Mouse (Mus musculus) monocyte, adult 2 months (primary cell): ENCODE data around the gene Nop10.
"Not testable (repeated sequence)": the region's sequence is repeated elsewhere in the genome, so short reads cannot be mapped to it uniquely, and the experiment has no call there.

Experiments
- DNase-seq, 2 experiments: peaks; one replicate each; pipeline ENCODE4 v3.0.0; 2022; ENCODE audit warnings: low spot score in 2 of 2, low read depth in 1 of 2

Gene Nop10

DNA sequence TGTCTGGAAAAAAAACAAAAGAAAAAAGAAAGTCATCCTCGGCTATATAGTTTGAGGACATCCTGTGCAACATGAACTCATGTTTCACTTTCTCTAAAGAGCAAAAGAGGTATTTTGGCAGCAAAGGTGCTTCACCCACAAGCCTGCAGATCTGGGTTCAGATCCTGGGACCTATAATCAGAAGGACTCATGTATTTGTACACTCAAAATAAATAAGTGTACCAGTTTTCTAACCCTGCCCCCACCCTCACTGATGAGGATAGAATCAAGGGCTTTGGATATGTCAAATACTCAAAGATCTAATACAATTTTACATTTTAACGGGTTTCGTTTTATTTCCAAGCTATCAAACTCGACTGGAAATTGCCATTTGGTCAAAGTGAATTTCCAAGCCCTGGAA lies 2.6 kb downstream of the Nop10 start:
- DNase-seq = no peak

DNA sequence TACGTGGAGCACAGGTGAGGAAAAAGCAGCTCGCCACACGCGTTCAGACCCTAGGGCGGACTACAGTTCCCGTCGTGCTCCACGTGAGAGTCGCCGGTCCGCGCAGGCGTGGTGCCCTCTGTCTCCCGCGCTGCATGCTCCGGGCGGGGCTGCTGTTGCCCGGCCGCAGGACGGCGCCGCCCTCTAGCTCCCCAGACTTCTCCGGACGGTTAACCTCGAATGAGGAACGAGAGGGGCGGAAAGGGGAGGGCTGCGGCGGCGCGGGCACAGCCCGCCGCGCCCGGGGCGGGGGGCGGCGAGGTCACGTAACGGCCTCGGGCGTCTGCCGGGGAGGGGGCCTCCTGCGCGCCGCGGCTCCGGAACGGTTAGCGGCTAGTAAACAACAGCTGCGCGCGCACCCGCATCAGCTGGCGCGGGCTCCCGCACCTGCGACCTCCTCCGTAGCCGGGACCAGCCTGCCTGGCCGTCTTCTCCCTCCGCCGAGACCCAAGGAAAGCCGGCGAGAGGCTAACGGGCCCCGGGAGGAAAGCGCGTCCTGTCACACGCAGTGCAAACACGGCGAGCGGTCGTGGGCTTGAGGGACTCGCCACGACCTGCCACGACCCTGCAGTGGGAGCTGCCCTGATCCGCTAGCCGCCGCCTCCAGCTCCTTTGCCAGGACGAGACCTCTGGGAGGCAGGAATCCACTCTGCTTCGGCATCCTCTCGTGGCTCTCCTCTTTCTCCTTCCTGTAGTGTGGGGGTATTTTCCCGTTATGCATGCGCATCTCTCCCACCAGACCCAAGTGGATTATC lies 3.9 kb downstream of the Nop10 start, which contains the start of gene Slc12a6:
Gene Slc12a6, plus strand, starts transcription at position 378 of the 794 bp plus-strand sequence.
- peak; percentile 76 to 87 for DNase-seq

DNA sequence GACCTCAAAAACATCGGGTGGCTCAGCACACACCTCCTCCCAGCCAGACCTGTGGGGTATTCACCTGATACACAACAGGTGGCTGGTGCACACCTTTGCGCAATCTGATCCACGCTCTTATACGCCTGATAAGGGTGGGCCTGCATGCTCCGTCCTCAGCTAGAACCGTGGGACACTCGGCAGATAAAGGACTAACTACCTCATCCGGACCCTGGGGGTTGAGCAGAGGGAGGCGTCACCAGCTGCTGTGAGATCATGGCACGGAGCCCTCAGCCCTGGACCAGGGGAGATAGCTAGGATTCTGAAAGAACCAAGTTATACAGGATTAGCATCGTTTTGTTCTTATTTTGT lies 4.5 kb downstream of the Nop10 start, which contains the start of gene Gm21985:
Gene Gm21985, plus strand, starts transcription at position 73 of the 351 bp plus-strand sequence.
- peak in 1 of 2 experiments; percentile 45 for DNase-seq

DNA sequence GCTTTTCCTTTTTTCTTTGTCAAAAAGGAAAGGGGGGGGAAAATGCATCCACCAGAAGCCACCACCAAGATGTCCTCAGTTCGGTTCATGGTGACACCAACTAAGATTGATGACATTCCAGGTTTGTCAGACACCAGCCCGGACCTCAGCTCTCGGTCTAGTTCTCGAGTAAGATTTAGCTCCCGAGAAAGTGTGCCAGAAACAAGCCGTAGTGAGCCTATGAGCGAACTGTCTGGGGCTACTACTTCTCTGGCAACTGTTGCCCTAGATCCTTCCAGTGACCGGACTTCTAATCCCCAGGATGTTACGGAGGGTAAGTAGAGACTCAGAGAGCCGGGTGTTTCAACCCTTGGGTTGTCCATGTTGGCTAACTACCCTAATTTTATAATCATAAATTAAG lies 5.1 kb downstream of the Nop10 start:
- no peak for DNase-seq

DNA sequence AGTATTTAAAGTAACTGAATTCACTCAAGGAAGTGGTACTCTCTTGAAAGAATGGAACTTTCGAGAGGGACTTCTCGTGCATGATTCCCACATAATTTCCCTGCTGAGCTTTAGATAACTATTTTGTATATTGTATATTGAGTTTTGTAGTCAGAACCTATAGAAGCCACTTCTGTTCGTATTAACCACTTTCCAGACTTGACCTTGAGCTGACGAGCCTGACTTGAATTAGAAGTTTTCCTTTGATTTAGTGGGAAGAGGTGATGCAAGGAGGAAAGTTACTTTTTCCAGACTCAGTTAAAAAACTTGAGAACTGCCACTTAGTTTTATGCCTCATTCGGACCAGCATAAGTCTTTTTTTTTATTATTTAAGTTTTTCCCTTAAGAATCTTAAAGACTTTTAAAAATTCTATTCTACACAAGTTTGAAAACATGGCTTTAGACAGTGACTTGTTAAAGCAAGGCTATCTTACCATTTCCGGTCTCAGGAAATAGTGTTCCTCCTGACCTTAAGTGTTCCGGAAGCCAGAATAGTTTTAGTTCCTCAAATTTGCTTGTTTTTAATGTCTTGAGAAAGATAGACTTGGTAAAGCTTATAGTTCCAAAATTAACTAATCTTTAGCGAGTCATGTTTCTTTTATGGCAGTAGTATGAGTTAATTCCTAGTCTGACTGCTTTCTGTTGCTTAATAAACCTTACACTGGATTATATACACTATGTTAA lies 6.0 kb downstream of the Nop10 start:
- DNase-seq = no peak

DNA sequence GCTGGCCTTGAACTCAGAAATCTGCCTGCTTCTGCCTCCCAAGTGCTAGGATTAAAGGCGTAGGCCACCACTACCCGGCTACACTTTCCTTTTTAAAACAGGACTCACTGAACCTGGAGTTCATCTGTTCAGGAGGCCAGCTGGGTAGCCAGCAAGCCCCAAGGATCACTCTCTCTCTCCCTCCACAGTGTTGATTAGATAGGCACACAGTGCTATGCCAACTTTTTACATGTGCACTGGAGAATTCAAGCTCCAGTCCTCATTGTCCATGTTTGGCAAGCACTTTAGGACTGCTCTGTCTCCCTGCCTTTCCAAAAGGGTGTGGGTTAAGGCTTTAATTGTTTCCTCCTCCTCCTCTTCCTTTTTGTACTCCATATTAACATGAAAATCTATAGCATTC lies 8.3 kb downstream of the Nop10 start:
- DNase-seq = no peak

DNA sequence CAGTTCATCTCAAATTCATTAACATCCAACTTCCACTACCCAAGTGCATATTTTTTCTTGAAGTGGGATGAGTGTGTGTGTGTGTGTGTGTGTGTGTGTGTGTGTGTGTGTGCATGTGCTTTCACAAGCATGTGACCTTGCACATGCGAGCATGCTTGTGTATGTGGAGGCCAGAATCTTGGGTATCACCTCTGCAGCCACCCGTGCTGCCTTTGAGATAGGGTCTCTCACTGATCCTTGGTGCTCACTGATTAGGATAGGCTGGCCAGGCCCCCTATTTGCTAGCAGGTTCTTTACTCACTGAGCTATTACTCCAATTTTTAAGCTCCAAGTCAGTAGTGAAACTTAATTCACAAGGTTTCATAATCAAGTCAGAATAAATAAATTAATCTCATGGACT lies 11.2 kb downstream of the Nop10 start:
- no peak for DNase-seq

DNA sequence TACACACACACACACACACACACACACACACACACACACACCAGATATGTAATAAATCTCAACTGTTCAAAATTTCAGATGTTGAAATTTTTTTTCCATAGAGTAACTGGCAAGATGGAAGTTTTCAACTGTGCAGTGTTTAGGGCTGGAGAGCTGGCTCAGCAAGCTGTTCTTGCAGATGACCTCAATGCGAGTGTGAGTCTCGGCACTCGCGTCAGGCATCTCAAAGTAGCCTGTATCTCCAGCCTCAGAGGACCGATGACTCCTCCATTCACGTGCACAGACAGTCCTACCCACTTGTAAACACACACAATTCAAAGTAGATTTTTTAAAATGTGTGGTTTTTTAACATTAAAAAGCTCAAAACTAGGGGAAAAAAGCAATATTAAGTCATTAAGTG lies 11.7 kb downstream of the Nop10 start:
- DNase-seq = no peak

DNA sequence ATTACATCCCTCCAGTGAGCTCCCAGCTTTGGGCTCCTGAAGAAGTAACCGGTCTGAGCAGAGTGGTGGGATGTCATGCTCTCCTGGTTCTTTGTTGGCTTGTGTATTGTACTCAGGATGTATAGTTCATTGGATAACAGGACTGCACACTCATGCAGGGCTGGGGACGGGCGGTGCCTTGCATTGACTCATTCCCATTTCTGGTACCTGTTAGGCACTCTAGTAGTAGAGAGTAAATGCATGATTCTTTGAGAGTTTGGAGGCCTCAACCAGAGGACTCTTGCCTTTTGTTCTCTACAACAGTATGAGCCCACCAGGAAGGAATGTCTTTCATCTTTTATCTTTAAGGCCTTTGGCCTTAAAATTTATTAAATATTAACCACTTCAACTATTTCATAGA lies 15.1 kb downstream of the Nop10 start:
- no peak for DNase-seq

DNA sequence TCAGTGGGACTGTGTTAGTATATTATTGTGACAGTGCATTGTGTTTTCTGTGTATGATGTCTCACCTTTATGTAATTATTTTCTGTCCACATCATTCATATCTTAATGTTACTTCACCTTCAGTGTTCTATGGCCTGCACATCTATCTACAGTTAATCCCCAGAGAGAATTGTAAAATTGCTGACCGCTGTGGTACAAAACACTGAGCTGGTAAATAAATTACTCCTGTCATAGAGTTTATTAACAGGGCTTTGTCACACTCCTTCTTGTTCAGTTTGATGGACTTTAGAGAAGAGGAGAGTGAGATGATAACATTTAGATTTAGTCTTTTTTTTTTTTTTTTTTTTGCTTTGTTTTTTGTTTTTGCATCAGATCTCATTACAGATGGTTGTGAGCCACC lies 21.1 kb downstream of the Nop10 start:
- DNase-seq = no peak

DNA sequence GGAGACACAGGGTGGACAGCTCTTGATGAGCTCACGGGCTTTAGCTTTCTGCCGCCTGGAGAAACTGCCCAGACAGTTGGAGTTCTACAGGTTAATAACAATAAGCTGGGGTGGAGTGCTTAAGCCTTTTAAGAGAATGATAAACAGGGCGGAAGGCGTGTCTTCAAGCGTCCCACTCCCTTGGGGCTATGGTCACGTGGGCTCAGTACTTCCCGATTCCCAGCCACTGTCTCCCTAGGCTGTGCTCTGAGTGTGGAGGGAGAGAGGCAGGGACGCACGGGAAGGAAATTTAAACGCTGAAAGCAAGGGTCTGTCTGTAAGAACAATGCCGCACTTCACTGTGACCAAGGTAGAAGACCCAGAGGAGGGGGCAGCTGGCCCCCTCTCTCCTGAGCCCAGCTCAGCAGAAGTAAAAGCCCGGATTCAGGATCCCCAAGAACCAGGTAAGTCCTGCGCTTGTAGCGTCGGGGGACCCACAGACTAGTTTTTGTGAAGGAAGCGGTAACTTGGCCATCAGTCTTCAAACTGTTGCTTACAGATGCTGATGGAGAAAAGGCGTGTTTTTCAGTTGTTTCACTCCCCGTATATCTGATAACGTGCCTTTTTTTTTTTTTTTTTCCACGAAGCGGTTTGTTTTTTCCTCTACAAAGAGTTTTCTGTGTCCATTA lies 22.8 kb downstream of the Nop10 start:
- no peak for DNase-seq

DNA sequence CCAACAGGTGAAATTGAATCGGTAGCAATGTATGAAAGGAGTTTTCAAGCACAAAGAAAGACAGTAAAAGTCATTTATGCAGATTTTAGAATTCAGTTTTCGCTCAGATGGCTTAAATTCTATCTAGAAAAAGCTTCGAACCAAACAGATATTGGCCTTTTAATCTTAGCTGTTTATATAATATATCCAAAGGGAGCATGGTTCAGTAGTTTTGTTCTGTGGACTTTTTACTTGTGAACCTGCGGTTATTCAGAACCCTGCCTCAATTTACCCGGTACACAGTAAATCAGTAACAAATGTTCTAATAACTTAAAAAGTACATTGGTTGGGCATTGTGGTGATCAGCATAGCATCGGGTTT lies 23.3 kb downstream of the Nop10 start:
- DNase-seq = no peak

DNA sequence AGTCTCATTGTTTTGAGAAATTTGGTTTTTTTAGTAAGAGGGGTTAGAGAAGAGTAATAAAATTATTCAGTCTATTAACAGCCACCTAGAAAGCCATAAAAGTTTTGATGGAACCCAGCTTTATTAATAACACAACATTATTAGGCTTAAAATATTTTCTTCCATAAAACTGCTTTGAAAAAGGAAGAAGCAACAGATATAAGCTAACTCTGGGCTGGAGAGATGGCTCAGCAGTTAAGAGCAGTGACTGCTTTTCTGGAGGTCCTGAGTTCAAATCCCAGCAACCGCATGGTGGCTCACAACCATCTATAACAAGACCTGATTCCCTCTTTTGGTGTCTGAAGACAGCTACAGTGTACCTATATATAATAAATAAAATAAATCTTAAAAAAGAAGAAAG lies 24.3 kb downstream of the Nop10 start:
- DNase-seq = not testable (repeated sequence)

DNA sequence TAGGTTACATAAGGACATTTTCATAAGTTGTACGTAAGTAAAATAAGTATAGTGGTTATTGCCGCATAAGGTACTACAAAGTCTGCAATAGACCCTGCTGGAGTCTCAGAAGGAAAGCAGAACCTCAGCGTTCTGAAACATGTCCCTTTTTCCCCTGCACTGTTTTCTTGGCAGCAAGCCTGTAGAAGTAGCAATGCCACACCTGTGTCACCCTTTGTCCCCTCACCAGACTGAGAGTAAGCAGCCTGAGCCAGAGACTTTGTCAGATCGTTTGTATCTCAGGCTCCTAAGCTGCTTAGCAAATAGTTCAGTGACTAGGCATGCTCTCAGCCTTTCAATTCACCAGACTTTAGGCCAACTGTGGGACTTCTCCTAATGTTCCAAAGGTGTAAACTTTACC lies 25.3 kb downstream of the Nop10 start:
- DNase-seq = no peak

DNA sequence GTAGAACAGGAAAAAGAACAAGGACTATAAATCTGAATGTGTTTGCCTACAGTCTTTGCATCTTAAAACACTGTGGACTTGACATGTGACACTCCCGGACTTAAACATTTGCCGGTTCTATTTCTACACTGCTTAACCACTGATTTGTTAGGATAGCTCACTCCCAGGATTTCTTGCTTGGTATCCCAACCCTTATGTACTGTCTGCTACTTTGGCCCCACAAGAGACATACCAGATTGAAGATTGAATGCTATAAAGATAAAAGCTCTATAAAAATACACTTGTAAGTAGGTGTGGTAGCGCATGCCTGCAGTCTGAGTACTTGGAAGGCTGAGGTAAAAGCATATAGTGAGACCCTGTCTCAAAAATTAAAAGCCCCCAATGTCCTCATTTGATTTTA lies 27.8 kb downstream of the Nop10 start:
- no peak for DNase-seq

DNA sequence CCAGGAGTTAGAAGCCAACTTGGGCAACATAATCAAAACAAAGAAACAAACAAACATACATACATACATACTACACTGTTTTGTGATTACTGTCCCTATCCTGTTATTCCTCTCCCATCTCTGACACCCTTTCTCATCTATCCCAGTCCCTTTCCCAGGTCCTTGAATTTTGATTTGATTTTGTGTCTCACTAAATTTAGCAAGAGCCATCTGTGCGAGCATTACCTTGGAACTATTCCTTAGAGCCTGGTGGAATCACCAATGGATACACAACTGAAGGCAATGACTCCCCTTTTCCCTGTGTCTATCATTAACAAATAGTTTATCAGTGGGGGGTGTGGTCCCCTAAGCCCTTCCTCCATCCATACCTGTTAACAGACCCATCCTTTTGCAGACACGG lies 31.1 kb downstream of the Nop10 start:
- DNase-seq = no peak

DNA sequence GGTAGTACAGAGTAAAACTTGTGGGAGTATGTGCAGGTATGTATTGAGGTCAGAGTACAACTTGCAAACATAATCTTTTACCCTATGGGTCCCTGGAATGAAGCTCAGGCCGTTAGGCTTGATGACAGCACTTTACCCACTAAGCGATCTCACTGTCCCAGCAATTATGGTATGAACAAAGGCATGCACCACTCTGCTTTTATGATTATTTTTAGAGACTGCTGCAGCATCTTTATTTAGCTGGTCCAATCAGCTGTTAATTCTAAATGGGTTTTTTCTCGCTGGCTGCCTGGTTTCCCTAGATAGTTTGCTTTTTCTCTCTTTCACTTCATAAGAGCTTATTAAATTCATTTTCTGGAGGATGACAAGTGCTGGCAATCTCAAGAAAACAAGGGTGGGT lies 34.5 kb downstream of the Nop10 start:
- no peak for DNase-seq

DNA sequence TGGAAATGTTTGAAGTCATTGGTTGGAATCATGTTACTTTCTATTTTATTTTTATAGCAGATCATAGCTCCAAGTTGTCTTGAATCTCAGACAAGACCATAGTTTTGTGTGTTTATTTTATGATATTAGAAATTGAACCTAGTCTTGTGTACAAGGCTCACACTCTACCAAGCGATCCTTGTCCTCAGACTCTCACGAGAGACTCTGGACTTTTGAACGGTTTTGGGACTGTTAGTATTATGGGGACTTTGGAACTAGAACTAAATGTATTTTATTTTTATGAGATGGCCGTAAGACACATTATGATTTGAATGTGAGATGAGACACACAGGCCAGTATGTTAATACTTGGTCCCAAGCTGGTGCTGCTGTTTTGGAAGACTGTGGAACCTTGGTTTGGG lies 36.5 kb downstream of the Nop10 start:
- DNase-seq = no peak

DNA sequence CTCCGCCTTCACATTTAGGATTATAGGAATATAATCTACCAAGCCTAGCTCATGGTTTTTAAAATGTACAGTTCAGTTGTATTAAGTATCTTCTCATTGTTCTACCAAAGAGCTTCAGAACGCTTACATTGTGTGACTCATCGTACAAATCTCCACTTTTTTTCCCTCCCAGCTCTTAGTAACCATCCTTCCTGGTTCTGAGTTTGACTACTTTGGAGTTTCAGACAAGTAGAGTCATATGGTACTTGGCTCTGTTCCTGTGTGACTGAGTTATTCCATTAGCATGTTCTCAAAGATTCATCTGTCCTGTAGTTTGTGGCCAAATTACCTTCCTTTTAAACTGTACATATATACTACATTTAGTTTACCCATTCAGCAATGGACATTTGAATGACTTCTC lies 46.9 kb downstream of the Nop10 start:
- no peak for DNase-seq

DNA sequence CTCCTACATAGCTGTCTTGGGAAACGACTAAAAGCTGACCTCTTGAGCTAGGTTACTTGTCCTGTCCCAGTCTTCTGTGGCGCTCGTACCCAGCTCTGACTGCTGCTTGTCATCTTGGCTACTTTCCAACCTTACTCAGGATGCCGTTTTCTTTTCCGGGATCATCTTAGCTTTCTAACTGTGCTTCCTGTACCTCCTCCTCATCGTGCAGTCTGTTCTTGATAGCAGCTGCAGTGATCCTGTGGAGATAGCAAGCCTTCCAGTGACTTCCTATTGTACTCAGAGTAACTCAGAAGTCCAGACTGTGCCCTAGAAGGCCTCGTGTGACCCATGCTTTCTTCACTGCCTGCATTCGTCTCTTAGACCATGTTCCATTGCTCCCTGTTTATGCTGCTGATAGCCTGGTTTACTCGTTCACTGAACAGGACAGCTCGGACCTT lies 47.5 kb downstream of the Nop10 start:
- DNase-seq = no peak
